Mouse (Mus musculus) liver, embryonic 11.5 days (tissue): ENCODE results near the gene Fancb. TPM values are rescaled to one million over a fixed set of nuclear protein-coding genes. Genes with fewer than 3 reads are reported as not detected.

Source experiments
- ATAC-seq: fragments of 200-750 bp; cut with Nextera tagmentation; replicated peaks from 2 replicates; pipeline ENCODE4 v1.8.0; 2017; ENCODE audit warnings: moderate number of reproducible peaks, mild to moderate bottlenecking, moderate TSS enrichment, moderate library complexity; ENCODE audit not compliant: low FRiP score
- DNase-seq: peaks from one replicate; pipeline ENCODE4 v3.0.0-alpha.2; 2017; ENCODE audit warnings: low spot score
- H3K27ac ChIP-seq: fragments of 300-500 bp; sonication (generic); 2 replicates; pipeline ENCODE4 v1.5.1; 2014; ENCODE audit warnings: mild to moderate bottlenecking, low read depth, low read length, control low read depth
- H3K27me3 ChIP-seq: fragments of 300-500 bp; sonication (generic); replicated peaks from 2 replicates; pipeline ENCODE4 v1.6.1; 2014; ENCODE audit warnings: low read length, mixed read lengths; ENCODE audit not compliant: control insufficient read depth, insufficient read depth
- H3K36me3 ChIP-seq: fragments of 300-500 bp; sonication (generic); 2 replicates; pipeline ENCODE4 v1.6.1; 2014; ENCODE audit warnings: mild to moderate bottlenecking, low read length, moderate library complexity, mixed read lengths; ENCODE audit not compliant: control insufficient read depth, insufficient read depth
- H3K4me1 ChIP-seq: fragments of 300-500 bp; sonication (generic); replicated peaks from 2 replicates; pipeline ENCODE4 v1.6.1; 2014; ENCODE audit warnings: low read length, mixed read lengths; ENCODE audit not compliant: control insufficient read depth, insufficient read depth
- H3K4me2 ChIP-seq: fragments of 300-500 bp; sonication (generic); 2 replicates; pipeline ENCODE4 v1.6.1; 2014; ENCODE audit warnings: mild to moderate bottlenecking, control low read depth, moderate library complexity
- H3K4me3 ChIP-seq: fragments of 300-500 bp; sonication (generic); 2 replicates; pipeline ENCODE4 v1.5.1; 2014; ENCODE audit warnings: low read depth, low read length, control low read depth
- H3K9ac ChIP-seq: fragments of 300-500 bp; sonication (generic); 2 replicates; pipeline ENCODE4 v1.6.1; 2014; ENCODE audit warnings: low read depth, low read length, control low read depth
- H3K9me3 ChIP-seq: fragments of 300-500 bp; sonication (generic); 2 replicates; pipeline ENCODE4 v1.6.1; 2016; ENCODE audit warnings: low read length, inconsistent platforms, mixed read lengths; ENCODE audit not compliant: control insufficient read depth
- polyA plus RNA-seq: library from polyadenylated mRNA; unstranded; fragments of >200 nt; fragmentation: Nextera tagmentation; extraction: Ambion mirVana; gene quantifications from 2 replicates; pipeline ENCODE4 v1.2.1, GENCODE M21; 2014

Gene Fancb
- polyA plus RNA-seq, 1 experiment from 2014 or later, result 12.1 TPM

DNA sequence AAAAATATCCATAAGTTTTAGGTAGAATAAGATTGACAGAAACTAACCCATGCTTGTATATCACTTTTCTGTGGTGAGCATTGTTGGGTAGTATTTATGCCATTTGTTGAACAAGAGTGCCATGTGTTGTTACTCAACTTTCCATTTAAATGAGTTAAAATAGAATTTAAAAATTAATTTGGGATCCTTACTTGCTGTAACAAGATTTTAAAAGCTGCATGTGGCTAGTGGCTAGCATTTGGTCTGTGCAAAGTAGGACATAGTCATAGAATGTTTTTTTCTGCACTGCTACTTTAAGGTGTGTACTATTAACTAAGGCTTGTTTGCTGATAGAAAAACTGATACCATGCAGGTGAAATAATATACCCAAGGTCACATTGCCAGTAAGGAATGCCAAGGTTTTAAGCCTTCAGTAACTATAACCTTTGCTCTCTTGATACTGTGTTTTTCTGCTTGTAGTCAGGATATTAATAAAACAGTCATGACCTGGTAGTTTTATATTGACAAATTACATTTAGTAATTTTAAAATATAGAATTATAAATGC, 24.5 kb downstream of the Fancb start, which contains the start of gene Gm17604:
Gm17604 (minus strand) TSS at position 51 of the 546 bp plus-strand sequence.
- no peak within 1 kb of the TSS for H3K9ac ChIP-seq
- no peaks in the 10 kb centered on the region for H3K9me3 ChIP-seq
- no peak for ATAC-seq
- H3K27me3 ChIP-seq, result no peaks in the 10 kb centered on the region; the same call in 1 of the 2 replicates
- no peaks in the 10 kb centered on the region for H3K4me1 ChIP-seq
- DNase-seq, result no peak
- no peak within 1 kb of the TSS for H3K4me3 ChIP-seq
- no peaks in the 10 kb centered on the region for H3K36me3 ChIP-seq
- no peak within 1 kb of the TSS for H3K27ac ChIP-seq
- no peak within 1 kb of the TSS for H3K4me2 ChIP-seq

Other genes starting within 250 kb of the Fancb start
- 11.5 and 11.7 TPM in 2 replicates for gene Mospd2, start 217 bp upstream of the Fancb start, polyA plus RNA-seq
- gene Gm17604, start 24.2 kb downstream of the Fancb start, polyA plus RNA-seq, result not detected in 2 replicates